Mouse (Mus musculus) stomach, postnatal 0 days (tissue): Measurements from ENCODE around the gene Rhcg. TPM values are rescaled to one million over a fixed set of nuclear protein-coding genes. Genes with fewer than 3 reads are reported as not detected.

Experiments
- ATAC-seq: fragments of 200-750 bp; cut with Nextera tagmentation; 2 replicates; pipeline ENCODE4 v1.8.0; 2017; ENCODE audit not compliant: low FRiP score, low TSS enrichment
- DNase-seq: peaks from one replicate; pipeline ENCODE4 v3.0.0-alpha.2; 2016; ENCODE audit warnings: low spot score
- H3K27ac ChIP-seq: fragments of 300-500 bp; sonication (generic); replicated peaks from 2 replicates; pipeline ENCODE4 v1.5.1; 2014; ENCODE audit warnings: mild to moderate bottlenecking, control low read depth
- H3K27me3 ChIP-seq: fragments of 300-500 bp; sonication (generic); 2 replicates; pipeline ENCODE4 v1.6.1; 2014; ENCODE audit warnings: low read length; ENCODE audit not compliant: control insufficient read depth, insufficient read depth
- H3K36me3 ChIP-seq: fragments of 300-500 bp; sonication (generic); 2 replicates; pipeline ENCODE4 v1.6.1; 2014; ENCODE audit warnings: low read length, mixed read lengths; ENCODE audit not compliant: control insufficient read depth, insufficient read depth
- H3K4me1 ChIP-seq: fragments of 300-500 bp; sonication (generic); replicated peaks from 2 replicates; pipeline ENCODE4 v1.6.1; 2014; ENCODE audit warnings: antibody characterized with exemption; ENCODE audit not compliant: control insufficient read depth, insufficient read depth
- H3K4me2 ChIP-seq: fragments of 300-500 bp; sonication (generic); replicated peaks from 2 replicates; pipeline ENCODE4 v1.6.1; 2014; ENCODE audit warnings: low read depth, mild to moderate bottlenecking, control low read depth, moderate library complexity
- H3K4me3 ChIP-seq: fragments of 300-500 bp; sonication (generic); 2 replicates; pipeline ENCODE4 v1.5.1; 2014; ENCODE audit warnings: low read depth, low read length, control low read depth
- H3K9ac ChIP-seq: fragments of 300-500 bp; sonication (generic); 2 replicates; pipeline ENCODE4 v1.6.1; 2014; ENCODE audit warnings: mild to moderate bottlenecking, low read length, control low read depth, mixed read lengths
- H3K9me3 ChIP-seq: fragments of 300-500 bp; sonication (generic); 2 replicates; pipeline ENCODE4 v1.6.1; 2016; ENCODE audit warnings: low read length; ENCODE audit not compliant: control insufficient read depth
- CTCF ChIP-seq: IDR thresholded peaks from 2 replicates; pipeline ENCODE4 v1.5.1; 2016; ENCODE audit warnings: antibody characterized with exemption, low read depth, mild to moderate bottlenecking, moderate library complexity
- EP300 ChIP-seq: optimal IDR thresholded peaks from 2 replicates; pipeline ENCODE3; 2016; ENCODE audit warnings: antibody characterized with exemption
- WGBS: fragments of 180-500 bp; shearing (Covaris S2); extraction: QIAGEN DNeasy Blood & Tissue Kit; methylation state at CpG from one replicate; pipeline ENCODE4 v1.1.7; 2014; 5-methylcytosine and 5-hydroxymethylcytosine counted together
- polyA plus RNA-seq: library from polyadenylated mRNA; unstranded; fragments of >200 nt; fragmentation: Nextera tagmentation; extraction: Ambion mirVana; gene quantifications from 2 replicates; pipeline ENCODE4 v1.2.1, GENCODE M21; 2015

The Rhcg gene
- polyA plus RNA-seq = 0.08 TPM in 1 of 2 replicates, not detected in the other

GRCm38 (mm10) chr7:79617418-79617817 lies at the start of gene Rhcg:
Rhcg (minus strand) TSS chr7:79617657.
- WGBS = 9% methylated on average over 33 of the region's 33 CpGs
- no peaks in the 10 kb centered on the region for H3K9me3 ChIP-seq
- no peak for ATAC-seq
- TF ChIP-seq CTCF = no peak
- no peaks in the 10 kb centered on the region for H3K4me1 ChIP-seq
- no peak within 1 kb of the TSS; the same call in 1 of the 2 replicates for H3K4me3 ChIP-seq
- no peak within 1 kb of the TSS for H3K27ac ChIP-seq
- peak within 1 kb of the TSS; percentile 40 for H3K4me2 ChIP-seq
- DNase-seq = no peak
- peaks cover 4% of the 10 kb centered on the region; the same call in 1 of the 2 replicates for H3K27me3 ChIP-seq
- no peak within 1 kb of the TSS for H3K9ac ChIP-seq
- no peaks in the 10 kb centered on the region for H3K36me3 ChIP-seq

GRCm38 (mm10) chr7:79666690-79667089 lies 49.2 kb upstream of the Rhcg start:
- H3K9ac ChIP-seq = no peak overlapping the region
- no peaks in the 10 kb centered on the region for H3K9me3 ChIP-seq
- no peaks in the 10 kb centered on the region for H3K4me1 ChIP-seq
- no peaks in the 10 kb centered on the region for H3K27me3 ChIP-seq
- H3K27ac ChIP-seq = no peak overlapping the region
- no peak overlapping the region for H3K4me2 ChIP-seq
- peak; percentile 33 for TF ChIP-seq CTCF
- TF ChIP-seq EP300 = no peak
- ATAC-seq (no peak), DNase-seq (no peak)
- H3K4me3 ChIP-seq = no peak overlapping the region
- H3K36me3 ChIP-seq = peaks cover 4% of the 10 kb centered on the region; the same call in 1 of the 2 replicates

- peak overlapping the region; percentile 70 for H3K9ac ChIP-seq
- H3K27me3 ChIP-seq = no peaks in the 10 kb centered on the region
- no peak for DNase-seq
- no peaks in the 10 kb centered on the region for H3K36me3 ChIP-seq
- peak overlapping the region; percentile 100 for H3K4me2 ChIP-seq
- 6% methylated on average over 5 of the region's 5 CpGs for WGBS
- TF ChIP-seq CTCF (no peak), EP300 (no peak)
- H3K4me3 ChIP-seq = peak overlapping the region; percentile 84
- H3K27ac ChIP-seq = no peak overlapping the region
- H3K4me1 ChIP-seq = no peaks in the 10 kb centered on the region
- ATAC-seq = no peak
- no peaks in the 10 kb centered on the region for H3K9me3 ChIP-seq
These were observed 43.9 kb upstream of the Rhcg start for GRCm38 (mm10) chr7:79661253-79661890.

- DNase-seq = no peak
- Histone ChIP-seq H3K4me2 (peak overlapping the region; percentile 100), H3K27me3 (no peaks in the 10 kb centered on the region), H3K9me3 (no peaks in the 10 kb centered on the region), H3K4me3 (peak overlapping the region; percentile 84), H3K9ac (peak overlapping the region; percentile 70), H3K27ac (no peak overlapping the region), H3K4me1 (no peaks in the 10 kb centered on the region), H3K36me3 (no peaks in the 10 kb centered on the region)
- TF ChIP-seq CTCF = no peak
- no peak for TF ChIP-seq EP300
- ATAC-seq = peak; percentile 23
- WGBS = under 1% methylated on average over 68 of the region's 73 CpGs
These were observed 43.1 kb upstream of the Rhcg start for GRCm38 (mm10) chr7:79660291-79661150.

GRCm38 (mm10) chr7:79659578-79660290 lies 42.3 kb upstream of the Rhcg start, which contains the start of gene Ticrr:
Ticrr (plus strand) TSS chr7:79660196.
- Histone ChIP-seq H3K9ac (peak within 1 kb of the TSS; percentile 70), H3K4me2 (peak within 1 kb of the TSS; percentile 100), H3K27ac (no peak within 1 kb of the TSS), H3K4me1 (no peaks in the 10 kb centered on the region), H3K27me3 (no peaks in the 10 kb centered on the region), H3K36me3 (no peaks in the 10 kb centered on the region), H3K9me3 (no peaks in the 10 kb centered on the region), H3K4me3 (peak within 1 kb of the TSS; percentile 84)
- no peak for TF ChIP-seq CTCF
- no peak for TF ChIP-seq EP300
- peak; percentile 99 for DNase-seq
- ATAC-seq = peak; percentile 100
- WGBS = 1% methylated on average over 39 of the region's 39 CpGs
